Mouse (Mus musculus) testis, postnatal 10 days (tissue): ENCODE measurements at regions not wholly inside any gene's neighbourhood (a gene's known extent, or its start where the extent isn't known, plus 50 kb on each side); places are given as distances from the start of the nearest gene placed in this dataset.
"Not testable (repeated sequence)": the region's sequence is repeated elsewhere in the genome, so short reads cannot be mapped to it uniquely, and the experiment has no call there.

Experiments used
- DNase-seq: peaks from one replicate; pipeline ENCODE4 v3.0.0; 2021; ENCODE audit warnings: low spot score

DNA sequence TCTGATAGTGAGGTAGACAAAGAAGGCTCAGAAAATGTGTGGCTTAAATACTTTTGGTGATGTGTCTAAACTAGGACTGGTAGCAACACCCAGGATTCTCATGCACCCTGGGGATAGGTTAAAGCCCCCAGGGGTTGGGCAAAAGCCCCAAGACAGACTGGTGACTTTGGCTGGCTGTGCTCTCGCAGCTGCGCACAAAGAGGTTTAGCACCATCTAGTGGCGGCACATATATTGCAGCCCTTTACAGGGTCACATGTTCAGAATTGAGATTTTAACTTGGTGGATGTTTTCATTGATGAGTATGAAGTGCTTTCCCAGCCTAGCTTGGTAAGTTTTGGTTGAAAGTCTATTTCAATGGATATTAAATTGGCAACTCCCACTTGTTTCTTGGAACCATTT is 167.3 kb downstream of the Gm44 start:
- DNase-seq = peak; percentile 39

DNA sequence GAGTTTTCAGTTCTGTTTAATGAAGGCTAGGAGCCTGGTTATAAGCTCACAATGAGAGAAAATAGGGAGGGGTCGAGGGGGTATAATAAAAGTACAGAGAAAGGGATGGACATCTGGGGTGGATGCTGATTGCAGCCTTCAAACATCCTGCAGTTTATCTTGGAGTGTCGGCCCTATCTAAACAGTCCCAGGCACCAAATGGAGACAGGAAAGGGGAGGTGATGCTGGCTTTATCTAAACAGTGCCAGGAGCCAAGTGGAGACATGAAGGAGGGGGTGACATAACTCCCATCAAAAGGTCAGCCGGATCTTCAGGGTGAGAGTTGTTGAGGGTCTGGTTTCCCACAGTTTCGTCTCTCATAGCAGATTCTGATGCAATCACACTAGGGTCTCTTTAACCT is 193.2 kb downstream of the Gm44 start:
- DNase-seq = not testable (repeated sequence)
